Mouse (Mus musculus): ENCODE measurements around the gene Tmem144. TPM values are rescaled to one million over a fixed set of nuclear protein-coding genes. Genes with fewer than 3 reads are reported as not detected.

Tmem144 gene
- polyA plus RNA-seq, 1 experiment: not detected

DNA sequence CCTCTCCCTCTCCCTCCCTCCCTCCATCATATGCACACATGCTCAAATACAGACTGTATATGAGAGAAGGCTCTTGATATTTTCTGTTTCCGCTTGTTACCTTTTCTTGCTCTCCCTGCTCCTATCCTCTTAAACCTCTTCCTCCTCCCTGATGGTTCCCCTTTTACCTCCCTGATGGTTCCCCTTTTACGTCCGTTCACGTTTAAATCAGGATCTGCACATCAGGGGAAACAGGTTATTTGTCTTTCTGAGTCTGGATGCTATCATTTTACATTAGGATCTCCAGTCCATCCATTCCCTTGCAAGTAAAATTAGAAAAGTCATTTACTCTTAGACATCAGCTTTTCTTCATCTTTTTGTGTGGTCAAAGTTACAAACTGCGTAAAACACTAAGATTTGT is 5.9 kb downstream of the Tmem144 start:
- Histone ChIP-seq H3K9me3 (no peaks in the 10 kb centered on the region), H3K36me3 (replicated peaks; ENCODE audit: low read length) (no peaks in the 10 kb centered on the region), H3K4me3 (replicated peaks) (no peak overlapping the region), H3K27me3 (replicated peaks) (no peaks in the 10 kb centered on the region), H3K4me1 (peaks cover 10% of the 10 kb centered on the region)
- no peak for TF ChIP-seq FLI1 (IDR thresholded peaks at IDR 0.05; ENCODE audit: low read length)
- no peak for TF ChIP-seq GATA1 (IDR thresholded peaks at IDR 0.05; ENCODE audit: borderline replicate concordance, low read length)

DNA sequence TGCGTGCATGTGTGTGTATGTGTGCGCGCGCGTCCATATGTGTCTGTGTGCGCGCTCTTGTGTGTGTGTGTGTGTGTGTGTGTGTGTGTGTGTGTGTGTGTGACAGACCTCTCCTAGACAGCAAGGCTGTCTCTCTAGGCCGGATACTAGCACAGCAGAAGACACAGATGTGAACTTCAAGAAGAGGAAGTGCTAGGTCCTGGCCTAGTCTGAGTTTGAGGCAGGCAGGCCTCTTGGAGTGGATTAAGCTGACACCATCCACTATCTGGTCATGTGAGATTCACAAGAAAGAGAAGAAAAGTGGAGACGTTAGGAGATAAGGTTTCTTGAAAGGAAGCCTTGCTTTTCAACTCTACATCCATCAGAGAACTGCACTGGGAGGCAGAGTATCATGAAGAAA is 8.6 kb downstream of the Tmem144 start:
- TF ChIP-seq GATA1 (IDR thresholded peaks at IDR 0.05; ENCODE audit: borderline replicate concordance, low read length): no peak
- no peak for TF ChIP-seq FLI1 (IDR thresholded peaks at IDR 0.05; ENCODE audit: low read length)
- Histone ChIP-seq H3K36me3 (replicated peaks; ENCODE audit: low read length) (no peaks in the 10 kb centered on the region), H3K4me3 (replicated peaks) (no peak overlapping the region), H3K9me3 (no peaks in the 10 kb centered on the region), H3K4me1 (peaks cover 12% of the 10 kb centered on the region), H3K27me3 (replicated peaks) (no peaks in the 10 kb centered on the region)

DNA sequence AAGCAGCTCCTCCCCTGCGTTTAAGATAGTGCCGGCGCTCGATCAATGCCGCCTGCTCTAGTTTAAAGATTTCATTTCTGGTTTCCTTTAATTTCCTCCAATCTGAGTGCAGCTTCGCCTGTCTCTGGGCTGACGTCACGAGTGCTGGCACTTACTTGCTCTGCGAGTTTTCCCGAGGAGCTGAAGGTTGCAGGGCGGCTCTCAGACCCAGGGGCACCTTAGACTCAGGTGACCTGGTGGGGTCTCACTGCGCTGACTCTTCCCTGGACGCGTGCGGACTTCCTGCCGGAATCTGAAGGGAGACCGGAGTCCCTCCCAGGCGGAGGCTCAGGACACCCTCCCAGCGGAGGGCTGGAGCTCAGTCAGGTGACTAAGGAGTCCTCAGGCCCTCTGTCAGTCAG is 10.0 kb downstream of the Tmem144 start:
- Histone ChIP-seq H3K36me3 (replicated peaks; ENCODE audit: low read length) (no peaks in the 10 kb centered on the region), H3K4me1 (peaks cover 12% of the 10 kb centered on the region), H3K9me3 (no peaks in the 10 kb centered on the region), H3K4me3 (replicated peaks) (peak overlapping the region; percentile 90), H3K27me3 (replicated peaks) (no peaks in the 10 kb centered on the region)
- TF ChIP-seq FLI1 (IDR thresholded peaks at IDR 0.05; ENCODE audit: low read length) (no peak), GATA1 (IDR thresholded peaks at IDR 0.05; ENCODE audit: borderline replicate concordance, low read length) (no peak)

DNA sequence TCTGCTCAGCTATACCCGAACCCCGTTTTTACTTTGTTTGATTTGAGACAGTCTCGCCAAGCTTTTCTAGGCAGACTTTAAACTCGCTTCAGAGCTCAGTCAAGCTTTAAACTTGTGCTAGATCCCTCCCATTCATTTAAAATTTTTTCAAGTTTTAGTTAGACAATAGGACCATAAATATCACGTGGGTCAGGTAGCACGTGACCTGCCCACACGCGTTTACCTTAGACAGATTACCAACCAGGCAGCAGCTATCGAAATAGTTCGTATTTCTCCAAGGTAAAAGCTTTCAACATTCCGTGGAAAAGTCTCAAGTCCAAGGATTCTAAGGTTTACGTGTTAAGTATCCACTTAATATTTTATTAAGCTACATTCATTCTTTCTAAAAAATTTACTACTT is 10.4 kb downstream of the Tmem144 start:
- Histone ChIP-seq H3K9me3 (no peaks in the 10 kb centered on the region), H3K36me3 (replicated peaks; ENCODE audit: low read length) (no peaks in the 10 kb centered on the region), H3K27me3 (replicated peaks) (no peaks in the 10 kb centered on the region), H3K4me3 (replicated peaks) (peak overlapping the region; percentile 90), H3K4me1 (peaks cover 12% of the 10 kb centered on the region)
- TF ChIP-seq GATA1 (IDR thresholded peaks at IDR 0.05; ENCODE audit: borderline replicate concordance, low read length): no peak
- TF ChIP-seq FLI1 (IDR thresholded peaks at IDR 0.05; ENCODE audit: low read length): no peak

DNA sequence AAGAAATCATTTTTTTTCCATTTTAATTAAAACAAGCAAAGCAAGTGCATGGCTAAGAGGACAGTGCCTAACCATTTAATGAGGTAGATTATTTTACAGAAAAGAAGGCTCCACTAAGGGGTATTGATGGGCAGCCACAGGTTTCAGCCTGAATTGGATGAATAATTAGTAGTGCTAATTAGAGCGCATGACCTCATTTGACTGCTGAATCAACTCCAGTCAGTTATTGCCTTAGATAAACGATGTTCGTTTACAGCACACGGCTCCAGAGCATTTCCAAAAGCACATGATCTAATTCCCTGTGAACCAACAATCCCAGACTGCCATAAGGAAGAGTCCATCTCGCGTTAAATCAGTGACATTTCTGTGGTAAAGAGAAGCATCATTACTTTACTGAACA is 11.1 kb downstream of the Tmem144 start:
- no peak for TF ChIP-seq FLI1 (IDR thresholded peaks at IDR 0.05; ENCODE audit: low read length)
- no peak for TF ChIP-seq GATA1 (IDR thresholded peaks at IDR 0.05; ENCODE audit: borderline replicate concordance, low read length)
- Histone ChIP-seq H3K4me1 (peaks cover 12% of the 10 kb centered on the region), H3K36me3 (replicated peaks; ENCODE audit: low read length) (no peaks in the 10 kb centered on the region), H3K4me3 (replicated peaks) (peak overlapping the region; percentile 79), H3K9me3 (no peaks in the 10 kb centered on the region), H3K27me3 (replicated peaks) (no peaks in the 10 kb centered on the region)

DNA sequence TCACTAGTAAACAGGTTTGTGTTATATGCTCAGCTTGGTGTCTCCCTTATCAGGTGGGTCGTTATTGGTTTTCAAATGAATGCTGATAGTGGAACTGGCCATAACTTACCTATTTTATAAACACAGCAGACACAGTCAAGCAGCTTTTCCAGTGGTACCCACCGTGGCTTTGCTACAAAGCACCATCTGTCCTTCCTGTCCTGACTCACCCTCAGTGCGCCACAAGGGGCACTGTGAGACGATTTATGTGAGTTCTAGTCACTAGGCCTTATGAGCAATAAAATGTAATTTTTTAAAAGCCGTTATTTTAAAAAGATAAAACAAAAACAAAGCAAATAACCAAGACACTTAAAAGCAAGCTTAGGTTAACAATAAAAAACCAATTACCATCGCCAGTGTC is 13.8 kb downstream of the Tmem144 start:
- H3K27me3 ChIP-seq (replicated peaks): peaks cover 3% of the 10 kb centered on the region
- H3K4me3 ChIP-seq (replicated peaks): no peak overlapping the region
- TF ChIP-seq GATA1 (IDR thresholded peaks at IDR 0.05; ENCODE audit: borderline replicate concordance, low read length): no peak
- TF ChIP-seq FLI1 (IDR thresholded peaks at IDR 0.05; ENCODE audit: low read length): no peak
- no peaks in the 10 kb centered on the region for H3K9me3 ChIP-seq
- peaks cover 12% of the 10 kb centered on the region for H3K4me1 ChIP-seq
- H3K36me3 ChIP-seq (replicated peaks; ENCODE audit: low read length): no peaks in the 10 kb centered on the region

DNA sequence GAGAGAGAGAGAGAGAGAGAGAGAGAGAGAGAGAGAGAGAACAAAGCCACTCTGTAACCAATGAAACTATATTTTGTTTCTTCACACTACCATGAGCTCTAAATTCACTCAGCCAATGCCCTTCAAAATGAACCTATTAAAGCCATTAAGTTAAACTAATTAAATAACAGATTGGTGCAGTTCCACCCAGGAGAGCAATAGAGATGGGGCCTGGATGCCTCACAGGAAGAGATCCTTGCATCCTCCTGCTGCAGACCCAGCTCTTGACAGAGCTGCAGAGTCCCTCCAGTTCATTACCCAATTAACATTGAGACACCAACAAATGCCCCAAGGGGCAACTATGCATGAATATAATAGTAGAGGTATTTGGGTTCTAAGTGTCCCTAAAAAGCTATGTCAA is 23.3 kb downstream of the Tmem144 start:
- TF ChIP-seq GATA1 (IDR thresholded peaks at IDR 0.05; ENCODE audit: borderline replicate concordance, low read length): no peak
- H3K36me3 ChIP-seq (replicated peaks; ENCODE audit: low read length): no peaks in the 10 kb centered on the region
- H3K4me1 ChIP-seq: no peaks in the 10 kb centered on the region

DNA sequence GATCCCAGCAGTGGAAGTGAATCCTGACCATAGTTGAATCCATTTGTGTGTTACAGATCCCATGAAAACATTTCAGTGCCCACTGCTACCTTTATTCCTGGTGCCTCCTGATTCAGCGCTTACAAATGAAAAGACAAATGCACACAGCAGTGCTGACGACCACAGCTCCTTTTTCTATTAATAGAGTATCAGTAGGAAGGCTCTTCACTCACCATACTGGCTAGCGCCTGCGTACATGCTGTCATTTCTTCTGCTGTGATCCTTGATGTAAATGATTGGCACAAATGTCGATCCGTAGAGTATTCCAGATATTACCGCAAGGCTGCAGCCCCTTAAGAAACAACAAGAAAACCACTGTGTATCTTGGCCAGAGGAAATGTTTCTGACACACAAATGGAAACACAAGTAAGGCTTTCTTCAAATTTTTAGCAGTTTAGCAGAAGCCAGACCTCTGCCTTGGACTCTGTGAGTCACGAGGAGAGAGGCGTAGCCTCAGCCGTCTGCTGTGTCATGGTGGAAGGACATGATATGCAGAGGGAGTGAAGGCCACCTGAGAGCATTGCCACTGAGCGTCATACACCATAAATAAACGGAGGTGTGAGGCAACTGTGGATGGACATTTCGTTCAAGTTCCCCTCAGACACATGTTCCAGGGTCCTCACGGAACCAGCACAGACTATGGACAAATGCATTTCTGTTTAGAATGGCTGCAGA is 27.3 kb downstream of the Tmem144 start:
- Histone ChIP-seq H3K36me3 (replicated peaks; ENCODE audit: low read length) (no peaks in the 10 kb centered on the region), H3K4me1 (no peaks in the 10 kb centered on the region), H3K27me3 (replicated peaks) (peaks cover 1% of the 10 kb centered on the region), H3K9me3 (no peaks in the 10 kb centered on the region), H3K4me3 (replicated peaks) (no peak overlapping the region)
- TF ChIP-seq FLI1 (IDR thresholded peaks at IDR 0.05; ENCODE audit: low read length) (no peak), GATA1 (IDR thresholded peaks at IDR 0.05; ENCODE audit: borderline replicate concordance, low read length) (no peak)

More for the DNA sequence above, 23.3 kb downstream of the Tmem144 start:
- H3K27me3 ChIP-seq (replicated peaks): peaks cover 4% of the 10 kb centered on the region
- no peak overlapping the region for H3K4me3 ChIP-seq (replicated peaks)
- no peaks in the 10 kb centered on the region for H3K9me3 ChIP-seq

DNA sequence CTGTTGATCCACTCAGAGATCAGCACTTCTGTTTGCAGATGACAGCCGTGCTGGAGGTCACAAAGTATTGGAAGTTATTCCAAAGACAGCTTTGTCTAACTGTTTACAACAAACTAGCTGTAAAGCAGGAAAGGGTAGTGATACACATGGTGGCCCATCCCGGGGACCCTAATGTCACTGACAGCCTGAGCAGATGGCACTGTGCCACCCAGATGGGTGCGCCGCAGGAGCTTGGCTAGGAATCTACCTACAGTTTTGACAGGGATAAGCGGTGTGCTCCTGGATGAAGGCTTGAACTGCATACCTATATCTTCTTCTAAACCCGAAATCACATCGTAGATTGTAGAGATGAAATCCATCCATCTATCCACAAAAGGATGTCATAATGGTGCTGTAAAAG is 29.4 kb downstream of the Tmem144 start:
- TF ChIP-seq GATA1 (IDR thresholded peaks at IDR 0.05; ENCODE audit: borderline replicate concordance, low read length) (no peak), FLI1 (IDR thresholded peaks at IDR 0.05; ENCODE audit: low read length) (no peak)
- H3K36me3 ChIP-seq (replicated peaks; ENCODE audit: low read length): no peaks in the 10 kb centered on the region
- H3K4me3 ChIP-seq (replicated peaks): no peak overlapping the region

DNA sequence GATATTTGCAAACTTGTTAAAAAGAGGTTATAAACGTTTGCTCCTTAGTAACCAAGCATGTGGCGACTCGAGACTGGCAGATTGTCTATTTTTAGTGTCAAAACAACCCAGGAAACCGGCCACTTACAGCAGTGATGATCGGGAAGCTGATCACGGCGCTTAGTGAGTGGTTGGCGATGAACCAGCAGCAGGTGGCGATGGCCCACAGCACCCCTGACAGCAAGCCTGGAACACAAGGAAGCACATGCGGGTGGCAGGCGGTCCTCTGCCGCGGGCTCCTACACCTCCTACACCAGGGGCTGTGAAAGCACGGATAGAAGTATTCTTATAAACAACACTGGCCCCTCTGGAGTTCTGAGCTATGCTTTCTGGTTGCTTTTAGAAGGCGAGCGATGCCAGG is 31.4 kb downstream of the Tmem144 start:
- H3K27me3 ChIP-seq (replicated peaks): no peaks in the 10 kb centered on the region
- no peak overlapping the region for H3K4me3 ChIP-seq (replicated peaks)
- no peaks in the 10 kb centered on the region for H3K9me3 ChIP-seq
- H3K4me1 ChIP-seq: no peaks in the 10 kb centered on the region
- TF ChIP-seq GATA1 (IDR thresholded peaks at IDR 0.05; ENCODE audit: borderline replicate concordance, low read length): no peak
- TF ChIP-seq FLI1 (IDR thresholded peaks at IDR 0.05; ENCODE audit: low read length): no peak
- no peaks in the 10 kb centered on the region for H3K36me3 ChIP-seq (replicated peaks; ENCODE audit: low read length)

More for the DNA sequence above, 29.4 kb downstream of the Tmem144 start:
- Histone ChIP-seq H3K9me3 (no peaks in the 10 kb centered on the region), H3K27me3 (replicated peaks) (no peaks in the 10 kb centered on the region), H3K4me1 (no peaks in the 10 kb centered on the region)

All from megakaryocyte, embryonic 14.5 days (primary cell).